Mouse (Mus musculus): Measurements from ENCODE around the gene Ccdc185. TPM values are rescaled to one million over a fixed set of nuclear protein-coding genes. Genes with fewer than 3 reads are reported as not detected.

Gene Ccdc185
- total and polyA plus RNA-seq, 2 experiments from 2014 or later = not detected

- Histone ChIP-seq H3K4me3 (ENCODE audit: low read length) (peak overlapping the region; percentile 63), H3K36me3 (ENCODE audit: insufficient read depth, low read length) (no peaks in the 10 kb centered on the region), H3K9ac (replicated peaks; ENCODE audit: low read length) (peak overlapping the region; percentile 53), H3K27me3 (ENCODE audit: insufficient read depth, low read length) (no peaks in the 10 kb centered on the region), H3K4me1 (ENCODE audit: insufficient read depth, low read length) (no peaks in the 10 kb centered on the region), H3K27ac (peak overlapping the region; percentile 65), H3K9me3 (ENCODE audit: low read length) (no peaks in the 10 kb centered on the region), H3K4me2 (ENCODE audit: low read depth, low read length) (peak overlapping the region; percentile 94)
- no peak for TF ChIP-seq CTCF (IDR thresholded peaks at IDR 0.05; ENCODE audit: low read depth)
- 1% methylated on average over 27 of the region's 27 CpGs for WGBS
- DNase-seq (ENCODE audit: low spot score) = peak; percentile 57
- peak; percentile 64 for ATAC-seq
Measured at GRCm38 (mm10) chr1:182764541-182765281, 15.7 kb upstream of the Ccdc185 start.

DNA sequence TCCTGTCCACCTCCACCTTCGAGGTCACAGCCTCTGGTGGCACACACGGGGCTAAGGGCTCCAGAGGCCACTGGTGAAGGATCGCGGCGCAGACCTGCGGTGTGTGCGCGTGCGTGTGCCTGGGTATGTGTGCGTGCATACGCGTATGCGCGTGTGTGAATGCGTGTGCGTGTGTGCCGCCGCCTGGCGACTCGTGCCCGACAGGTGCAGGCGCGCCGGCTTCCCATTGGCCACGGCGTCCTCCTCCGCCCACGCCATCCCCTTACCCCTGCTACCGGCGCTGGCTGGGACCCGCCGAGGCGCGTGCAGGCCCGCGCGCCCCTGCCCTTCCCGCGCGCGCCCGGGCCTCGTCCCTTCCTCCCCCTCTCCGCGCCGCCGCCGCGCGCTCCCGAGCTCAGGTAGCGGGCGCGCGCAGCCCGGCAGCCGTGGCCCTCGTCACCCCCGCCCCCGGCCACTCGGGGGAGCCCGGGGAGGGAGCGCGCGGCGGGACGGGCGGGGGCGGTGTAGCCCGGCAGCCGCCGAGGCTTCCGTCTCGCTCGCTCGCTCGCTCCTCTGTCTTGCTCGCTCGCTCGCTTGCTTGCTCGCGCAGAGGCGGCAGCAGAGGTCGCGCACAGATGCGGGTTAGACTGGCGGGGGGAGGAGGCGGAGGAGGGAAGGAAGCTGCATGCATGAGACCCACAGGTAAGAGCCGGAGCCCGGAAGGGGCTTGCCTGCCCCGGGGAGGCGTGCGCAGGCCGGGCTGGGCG lies 14.9 kb upstream of the Ccdc185 start, which contains the start of gene Susd4:
Gene Susd4 (plus strand): TSS at position 145 of the 746 bp plus-strand sequence.
- DNase-seq (ENCODE audit: low spot score) (peak; percentile 93), ATAC-seq (peak; percentile 96)
- Histone ChIP-seq H3K4me3 (ENCODE audit: low read length) (peak within 1 kb of the TSS; percentile 63), H3K9me3 (ENCODE audit: low read length) (no peaks in the 10 kb centered on the region), H3K27ac (peak within 1 kb of the TSS; percentile 65), H3K36me3 (ENCODE audit: insufficient read depth, low read length) (no peaks in the 10 kb centered on the region), H3K9ac (replicated peaks; ENCODE audit: low read length) (peak within 1 kb of the TSS; percentile 53), H3K27me3 (ENCODE audit: insufficient read depth, low read length) (no peaks in the 10 kb centered on the region), H3K4me1 (ENCODE audit: insufficient read depth, low read length) (no peaks in the 10 kb centered on the region), H3K4me2 (ENCODE audit: low read depth, low read length) (peak within 1 kb of the TSS; percentile 94)
- under 1% methylated on average over 66 of the region's 95 CpGs for WGBS
- peak; percentile 51 for TF ChIP-seq CTCF (IDR thresholded peaks at IDR 0.05; ENCODE audit: low read depth)

GRCm38 (mm10) chr1:182763191-182763715 lies 14.3 kb upstream of the Ccdc185 start:
- no peak; the same call in 1 of the 2 replicates for ATAC-seq
- Histone ChIP-seq H3K4me2 (ENCODE audit: low read depth, low read length) (peak overlapping the region; percentile 94), H3K4me3 (ENCODE audit: low read length) (peak overlapping the region; percentile 63), H3K9me3 (ENCODE audit: low read length) (no peaks in the 10 kb centered on the region), H3K27ac (peak overlapping the region; percentile 65; the same call in 1 of the 2 replicates), H3K36me3 (ENCODE audit: insufficient read depth, low read length) (no peaks in the 10 kb centered on the region), H3K4me1 (ENCODE audit: insufficient read depth, low read length) (no peaks in the 10 kb centered on the region), H3K9ac (replicated peaks; ENCODE audit: low read length) (peak overlapping the region; percentile 53), H3K27me3 (ENCODE audit: insufficient read depth, low read length) (no peaks in the 10 kb centered on the region)
- peak; percentile 15 for DNase-seq (ENCODE audit: low spot score)
- 8% methylated on average over 17 of the region's 17 CpGs for WGBS
- no peak for TF ChIP-seq CTCF (IDR thresholded peaks at IDR 0.05; ENCODE audit: low read depth)

- Histone ChIP-seq H3K27me3 (ENCODE audit: insufficient read depth, low read length) (no peaks in the 10 kb centered on the region), H3K27ac (no peak overlapping the region)
- WGBS = 100% methylated on average over 1 of the region's 1 CpGs
Measured at GRCm38 (mm10) chr1:182758783-182759182, 9.8 kb upstream of the Ccdc185 start.

GRCm38 (mm10) chr1:182754865-182755264 lies 5.9 kb upstream of the Ccdc185 start:
- no peak overlapping the region for H3K27ac ChIP-seq
- no peak overlapping the region for H3K4me3 ChIP-seq (ENCODE audit: low read length)
- no peak overlapping the region for H3K4me2 ChIP-seq (ENCODE audit: low read depth, low read length)
- no peak for ATAC-seq
- H3K9ac ChIP-seq (replicated peaks; ENCODE audit: low read length) = no peak overlapping the region
- no peak for TF ChIP-seq CTCF (IDR thresholded peaks at IDR 0.05; ENCODE audit: low read depth)
- H3K9me3 ChIP-seq (ENCODE audit: low read length) = no peaks in the 10 kb centered on the region
- no peaks in the 10 kb centered on the region for H3K4me1 ChIP-seq (ENCODE audit: insufficient read depth, low read length)
- no peak for DNase-seq (ENCODE audit: low spot score)
- H3K36me3 ChIP-seq (ENCODE audit: insufficient read depth, low read length) = no peaks in the 10 kb centered on the region
- H3K27me3 ChIP-seq (ENCODE audit: insufficient read depth, low read length) = no peaks in the 10 kb centered on the region
- 85% methylated on average over 5 of the region's 5 CpGs for WGBS

More at GRCm38 (mm10) chr1:182758783-182759182, 9.8 kb upstream of the Ccdc185 start:
- H3K9me3 ChIP-seq (ENCODE audit: low read length) = no peaks in the 10 kb centered on the region
- TF ChIP-seq CTCF (IDR thresholded peaks at IDR 0.05; ENCODE audit: low read depth) = no peak
- no peaks in the 10 kb centered on the region for H3K4me1 ChIP-seq (ENCODE audit: insufficient read depth, low read length)
- no peak overlapping the region for H3K4me2 ChIP-seq (ENCODE audit: low read depth, low read length)
- no peak overlapping the region for H3K9ac ChIP-seq (replicated peaks; ENCODE audit: low read length)
- DNase-seq (ENCODE audit: low spot score) (no peak), ATAC-seq (no peak)
- no peak overlapping the region for H3K4me3 ChIP-seq (ENCODE audit: low read length)
- H3K36me3 ChIP-seq (ENCODE audit: insufficient read depth, low read length) = no peaks in the 10 kb centered on the region

GRCm38 (mm10) chr1:182753694-182754093 lies 4.7 kb upstream of the Ccdc185 start:
- Histone ChIP-seq H3K9ac (replicated peaks; ENCODE audit: low read length) (no peak overlapping the region), H3K4me3 (ENCODE audit: low read length) (no peak overlapping the region), H3K27ac (no peak overlapping the region), H3K4me2 (ENCODE audit: low read depth, low read length) (no peak overlapping the region), H3K9me3 (ENCODE audit: low read length) (no peaks in the 10 kb centered on the region), H3K27me3 (ENCODE audit: insufficient read depth, low read length) (no peaks in the 10 kb centered on the region), H3K36me3 (ENCODE audit: insufficient read depth, low read length) (no peaks in the 10 kb centered on the region), H3K4me1 (ENCODE audit: insufficient read depth, low read length) (no peaks in the 10 kb centered on the region)
- DNase-seq (ENCODE audit: low spot score) (peak; percentile 23), ATAC-seq (no peak)
- 72% methylated on average over 8 of the region's 8 CpGs for WGBS
- TF ChIP-seq CTCF (IDR thresholded peaks at IDR 0.05; ENCODE audit: low read depth) = no peak
